Mouse (Mus musculus): ENCODE measurements around the gene Mdfic. TPM values are rescaled to one million over a fixed set of nuclear protein-coding genes. Genes with fewer than 3 reads are reported as not detected.

Gene Mdfic
- polyA plus RNA-seq, 1 experiment from 2014 or later: 8.3 TPM

- H3K9ac ChIP-seq (ENCODE audit: low read length): no peak overlapping the region
- DNase-seq (ENCODE audit: low spot score) (peak; percentile 59), ATAC-seq (replicated peaks; ENCODE audit: low FRiP score, low TSS enrichment, low read depth) (0 out of 2 replicates have a peak, but pooled peaks have one; percentile 40)
- no peak overlapping the region for H3K4me2 ChIP-seq (ENCODE audit: low read length)
- no peak overlapping the region for H3K27ac ChIP-seq (ENCODE audit: low read depth)
- WGBS: 47% methylated on average over 16 of the region's 16 CpGs
- no peaks in the 10 kb centered on the region for H3K27me3 ChIP-seq (replicated peaks; ENCODE audit: control insufficient read depth, insufficient read depth, low read length)
- peaks cover 19% of the 10 kb centered on the region for H3K4me1 ChIP-seq (replicated peaks; ENCODE audit: control insufficient read depth, insufficient read depth, low read length)
- H3K9me3 ChIP-seq (ENCODE audit: control insufficient read depth, low read length): no peaks in the 10 kb centered on the region
- H3K36me3 ChIP-seq (ENCODE audit: control insufficient read depth, insufficient read depth, low read length): no peaks in the 10 kb centered on the region
- H3K4me3 ChIP-seq (ENCODE audit: low read depth, low read length): no peak overlapping the region
Measured at GRCm38 (mm10) chr6:15789523-15790500, 69.4 kb downstream of the Mdfic start.

- no peaks in the 10 kb centered on the region for H3K27me3 ChIP-seq (replicated peaks; ENCODE audit: control insufficient read depth, insufficient read depth, low read length)
- H3K36me3 ChIP-seq (ENCODE audit: control insufficient read depth, insufficient read depth, low read length): no peaks in the 10 kb centered on the region
- no peak overlapping the region for H3K9ac ChIP-seq (ENCODE audit: low read length)
- WGBS: 57% methylated on average over 12 of the region's 12 CpGs
- no peak overlapping the region for H3K4me2 ChIP-seq (ENCODE audit: low read length)
- peaks cover 19% of the 10 kb centered on the region for H3K4me1 ChIP-seq (replicated peaks; ENCODE audit: control insufficient read depth, insufficient read depth, low read length)
- H3K27ac ChIP-seq (ENCODE audit: low read depth): peak overlapping the region; percentile 7; the same call in 1 of the 2 replicates
- H3K9me3 ChIP-seq (ENCODE audit: control insufficient read depth, low read length): no peaks in the 10 kb centered on the region
- ATAC-seq (replicated peaks; ENCODE audit: low FRiP score, low TSS enrichment, low read depth) (no peak), DNase-seq (ENCODE audit: low spot score) (no peak)
- no peak overlapping the region for H3K4me3 ChIP-seq (ENCODE audit: low read depth, low read length)
Measured at GRCm38 (mm10) chr6:15792680-15793601, 72.5 kb downstream of the Mdfic start.

- 63% methylated on average over 8 of the region's 8 CpGs for WGBS
- Histone ChIP-seq H3K4me3 (ENCODE audit: low read depth, low read length) (no peak overlapping the region), H3K4me1 (replicated peaks; ENCODE audit: control insufficient read depth, insufficient read depth, low read length) (peaks cover 19% of the 10 kb centered on the region), H3K4me2 (ENCODE audit: low read length) (no peak overlapping the region), H3K9ac (ENCODE audit: low read length) (no peak overlapping the region), H3K9me3 (ENCODE audit: control insufficient read depth, low read length) (no peaks in the 10 kb centered on the region), H3K36me3 (ENCODE audit: control insufficient read depth, insufficient read depth, low read length) (no peaks in the 10 kb centered on the region), H3K27me3 (replicated peaks; ENCODE audit: control insufficient read depth, insufficient read depth, low read length) (no peaks in the 10 kb centered on the region), H3K27ac (ENCODE audit: low read depth) (peak overlapping the region; percentile 7; the same call in 1 of the 2 replicates)
- ATAC-seq (replicated peaks; ENCODE audit: low FRiP score, low TSS enrichment, low read depth) (no peak), DNase-seq (ENCODE audit: low spot score) (no peak)
Measured at GRCm38 (mm10) chr6:15793602-15794345, 73.3 kb downstream of the Mdfic start.

GRCm38 (mm10) chr6:15794801-15795200, 74.3 kb downstream of the Mdfic start:
- 91% methylated on average over 3 of the region's 3 CpGs for WGBS
- no peaks in the 10 kb centered on the region for H3K36me3 ChIP-seq (ENCODE audit: control insufficient read depth, insufficient read depth, low read length)

GRCm38 (mm10) chr6:15807382-15807781, 86.9 kb downstream of the Mdfic start:
- Histone ChIP-seq H3K36me3 (ENCODE audit: control insufficient read depth, insufficient read depth, low read length) (no peaks in the 10 kb centered on the region), H3K4me3 (ENCODE audit: low read depth, low read length) (no peak overlapping the region), H3K27ac (ENCODE audit: low read depth) (no peak overlapping the region), H3K9me3 (ENCODE audit: control insufficient read depth, low read length) (no peaks in the 10 kb centered on the region), H3K9ac (ENCODE audit: low read length) (no peak overlapping the region), H3K27me3 (replicated peaks; ENCODE audit: control insufficient read depth, insufficient read depth, low read length) (no peaks in the 10 kb centered on the region), H3K4me2 (ENCODE audit: low read length) (no peak overlapping the region), H3K4me1 (replicated peaks; ENCODE audit: control insufficient read depth, insufficient read depth, low read length) (no peaks in the 10 kb centered on the region)
- DNase-seq (ENCODE audit: low spot score) (no peak), ATAC-seq (replicated peaks; ENCODE audit: low FRiP score, low TSS enrichment, low read depth) (no peak)
- 95% methylated on average over 5 of the region's 5 CpGs for WGBS

More at GRCm38 (mm10) chr6:15794801-15795200, 74.3 kb downstream of the Mdfic start:
- Histone ChIP-seq H3K4me3 (ENCODE audit: low read depth, low read length) (no peak overlapping the region), H3K4me2 (ENCODE audit: low read length) (no peak overlapping the region), H3K9me3 (ENCODE audit: control insufficient read depth, low read length) (no peaks in the 10 kb centered on the region), H3K27me3 (replicated peaks; ENCODE audit: control insufficient read depth, insufficient read depth, low read length) (no peaks in the 10 kb centered on the region), H3K27ac (ENCODE audit: low read depth) (no peak overlapping the region), H3K9ac (ENCODE audit: low read length) (no peak overlapping the region), H3K4me1 (replicated peaks; ENCODE audit: control insufficient read depth, insufficient read depth, low read length) (peaks cover 13% of the 10 kb centered on the region; the same call in 1 of the 2 replicates)
- no peak for ATAC-seq (replicated peaks; ENCODE audit: low FRiP score, low TSS enrichment, low read depth)
- DNase-seq (ENCODE audit: low spot score): no peak

- Histone ChIP-seq H3K9ac (ENCODE audit: low read length) (no peak overlapping the region), H3K27me3 (replicated peaks; ENCODE audit: control insufficient read depth, insufficient read depth, low read length) (no peaks in the 10 kb centered on the region)
- WGBS: 78% methylated on average over 3 of the region's 3 CpGs
Measured at GRCm38 (mm10) chr6:15825236-15825635, 104.8 kb downstream of the Mdfic start.

GRCm38 (mm10) chr6:15829812-15830211, 109.4 kb downstream of the Mdfic start:
- DNase-seq (ENCODE audit: low spot score) (no peak), ATAC-seq (replicated peaks; ENCODE audit: low FRiP score, low TSS enrichment, low read depth) (no peak)
- Histone ChIP-seq H3K9me3 (ENCODE audit: control insufficient read depth, low read length) (0 out of 2 replicates have a peak, but pooled peaks cover 3% of the 10 kb centered on the region), H3K27ac (ENCODE audit: low read depth) (no peak overlapping the region), H3K27me3 (replicated peaks; ENCODE audit: control insufficient read depth, insufficient read depth, low read length) (no peaks in the 10 kb centered on the region), H3K9ac (ENCODE audit: low read length) (no peak overlapping the region), H3K4me3 (ENCODE audit: low read depth, low read length) (no peak overlapping the region), H3K4me1 (replicated peaks; ENCODE audit: control insufficient read depth, insufficient read depth, low read length) (no peaks in the 10 kb centered on the region), H3K36me3 (ENCODE audit: control insufficient read depth, insufficient read depth, low read length) (no peaks in the 10 kb centered on the region), H3K4me2 (ENCODE audit: low read length) (no peak overlapping the region)
- 64% methylated on average over 2 of the region's 2 CpGs for WGBS

More at GRCm38 (mm10) chr6:15825236-15825635, 104.8 kb downstream of the Mdfic start:
- Histone ChIP-seq H3K36me3 (ENCODE audit: control insufficient read depth, insufficient read depth, low read length) (no peaks in the 10 kb centered on the region), H3K4me3 (ENCODE audit: low read depth, low read length) (no peak overlapping the region), H3K4me1 (replicated peaks; ENCODE audit: control insufficient read depth, insufficient read depth, low read length) (no peaks in the 10 kb centered on the region), H3K27ac (ENCODE audit: low read depth) (no peak overlapping the region), H3K9me3 (ENCODE audit: control insufficient read depth, low read length) (no peaks in the 10 kb centered on the region), H3K4me2 (ENCODE audit: low read length) (no peak overlapping the region)
- ATAC-seq (replicated peaks; ENCODE audit: low FRiP score, low TSS enrichment, low read depth) (no peak), DNase-seq (ENCODE audit: low spot score) (no peak)

GRCm38 (mm10) chr6:15830651-15831050, 110.2 kb downstream of the Mdfic start:
- DNase-seq (ENCODE audit: low spot score) (no peak), ATAC-seq (replicated peaks; ENCODE audit: low FRiP score, low TSS enrichment, low read depth) (no peak)
- H3K27me3 ChIP-seq (replicated peaks; ENCODE audit: control insufficient read depth, insufficient read depth, low read length): no peaks in the 10 kb centered on the region
- no peaks in the 10 kb centered on the region for H3K36me3 ChIP-seq (ENCODE audit: control insufficient read depth, insufficient read depth, low read length)
- H3K4me2 ChIP-seq (ENCODE audit: low read length): no peak overlapping the region
- H3K9me3 ChIP-seq (ENCODE audit: control insufficient read depth, low read length): 0 out of 2 replicates have a peak, but pooled peaks cover 3% of the 10 kb centered on the region
- 87% methylated on average over 1 of the region's 1 CpGs for WGBS
- H3K9ac ChIP-seq (ENCODE audit: low read length): no peak overlapping the region
- H3K4me1 ChIP-seq (replicated peaks; ENCODE audit: control insufficient read depth, insufficient read depth, low read length): no peaks in the 10 kb centered on the region
- no peak overlapping the region for H3K27ac ChIP-seq (ENCODE audit: low read depth)
- H3K4me3 ChIP-seq (ENCODE audit: low read depth, low read length): no peak overlapping the region
